Mouse (Mus musculus) adrenal gland, postnatal 4 days (tissue): Measurements from ENCODE around the gene Chl1. TPM values are rescaled to one million over a fixed set of nuclear protein-coding genes. Genes with fewer than 3 reads are reported as not detected.

ENCODE experiments used
- DNase-seq, 2 experiments: peaks; one replicate each; pipeline ENCODE4 v3.0.0; 2021 to 2022; ENCODE audit warnings: low spot score in 2 of 2, mixed read lengths in 2 of 2
- total RNA-seq, 2 experiments: library from RNA; stranded (reverse); gene quantifications; 2 replicates each; pipeline ENCODE4 v1.2.3; 2021

The Chl1 gene
- total RNA-seq, 2 experiments from 2014 or later, result 9.0 to 9.4 TPM

- DNase-seq, result no peak
Measured at GRCm38 (mm10) chr6:103534027-103534426, 23.6 kb downstream of the Chl1 start.

GRCm38 (mm10) chr6:103542576-103542975 lies 32.2 kb downstream of the Chl1 start:
- DNase-seq, result no peak

- DNase-seq, result no peak
Measured at GRCm38 (mm10) chr6:103543753-103544152, 33.4 kb downstream of the Chl1 start.

- DNase-seq, result no peak
Measured at GRCm38 (mm10) chr6:103546314-103546713, 35.9 kb downstream of the Chl1 start.

GRCm38 (mm10) chr6:103549929-103550328 lies 39.5 kb downstream of the Chl1 start:
- DNase-seq, result no peak

- DNase-seq, result no peak
Measured at GRCm38 (mm10) chr6:103558037-103558893, 47.9 kb downstream of the Chl1 start.

GRCm38 (mm10) chr6:103558894-103559225 lies 48.5 kb downstream of the Chl1 start:
- no peak for DNase-seq

GRCm38 (mm10) chr6:103559344-103559743 lies 49.0 kb downstream of the Chl1 start:
- DNase-seq, result no peak

GRCm38 (mm10) chr6:103564811-103565210 lies 54.4 kb downstream of the Chl1 start:
- DNase-seq, result no peak

GRCm38 (mm10) chr6:103567247-103567646 lies 56.9 kb downstream of the Chl1 start:
- no peak for DNase-seq

GRCm38 (mm10) chr6:103572659-103573058 lies 62.3 kb downstream of the Chl1 start:
- no peak for DNase-seq

- no peak for DNase-seq
Measured at GRCm38 (mm10) chr6:103584224-103584623, 73.8 kb downstream of the Chl1 start.

- DNase-seq, result no peak
Measured at GRCm38 (mm10) chr6:103585667-103586066, 75.3 kb downstream of the Chl1 start.

GRCm38 (mm10) chr6:103586081-103586480 lies 75.7 kb downstream of the Chl1 start:
- no peak for DNase-seq

GRCm38 (mm10) chr6:103602070-103602469 lies 91.7 kb downstream of the Chl1 start:
- DNase-seq, result no peak

- no peak for DNase-seq
Measured at GRCm38 (mm10) chr6:103610656-103611055, 100.3 kb downstream of the Chl1 start.

GRCm38 (mm10) chr6:103612626-103613025 lies 102.2 kb downstream of the Chl1 start:
- DNase-seq, result no peak

GRCm38 (mm10) chr6:103613714-103614113 lies 103.3 kb downstream of the Chl1 start:
- no peak for DNase-seq

GRCm38 (mm10) chr6:103615924-103616602 lies 105.7 kb downstream of the Chl1 start:
- DNase-seq, result no peak

- no peak for DNase-seq
Measured at GRCm38 (mm10) chr6:103620880-103621279, 110.5 kb downstream of the Chl1 start.

GRCm38 (mm10) chr6:103622117-103622713 lies 111.8 kb downstream of the Chl1 start:
- DNase-seq, result no peak

- DNase-seq, result no peak
Measured at GRCm38 (mm10) chr6:103632856-103633255, 122.5 kb downstream of the Chl1 start.
